Mouse (Mus musculus) embryonic facial prominence, embryonic 11.5 days (tissue): ENCODE measurements around the gene Col18a1. TPM values are rescaled to one million over a fixed set of nuclear protein-coding genes. Genes with fewer than 3 reads are reported as not detected.
A peak's percentile ranks its signal among the peaks of the same experiment; 100 is the strongest.

Experiments
- ATAC-seq: fragments of 200-750 bp; cut with Nextera tagmentation; replicated peaks from 2 replicates; pipeline ENCODE4 v1.8.0; 2017; ENCODE audit warnings: low read depth; ENCODE audit not compliant: insufficient number of reproducible peaks, low FRiP score, low TSS enrichment
- DNase-seq: peaks from one replicate; pipeline ENCODE4 v3.0.0-alpha.2; 2015; ENCODE audit warnings: low spot score
- H3K27ac ChIP-seq: fragments of 300-500 bp; sonication (generic); replicated peaks from 2 replicates; pipeline ENCODE4 v1.5.1; 2014; ENCODE audit warnings: mild to moderate bottlenecking, low read depth, low read length, control low read depth
- H3K27me3 ChIP-seq: fragments of 300-500 bp; sonication (generic); 2 replicates; pipeline ENCODE4 v1.6.1; 2014; ENCODE audit warnings: mild to moderate bottlenecking, low read length, moderate library complexity, mixed read lengths; ENCODE audit not compliant: control insufficient read depth, insufficient read depth
- H3K36me3 ChIP-seq: fragments of 300-500 bp; sonication (generic); replicated peaks from 2 replicates; pipeline ENCODE4 v1.6.1; 2014; ENCODE audit warnings: low read depth, mild to moderate bottlenecking, low read length, moderate library complexity, mixed read lengths; ENCODE audit not compliant: control insufficient read depth, insufficient read depth
- H3K4me1 ChIP-seq: fragments of 300-500 bp; sonication (generic); 2 replicates; pipeline ENCODE4 v1.6.1; 2014; ENCODE audit warnings: low read length, mixed read lengths; ENCODE audit not compliant: control insufficient read depth, insufficient read depth
- H3K4me2 ChIP-seq: fragments of 300-500 bp; sonication (generic); 2 replicates; pipeline ENCODE4 v1.6.1; 2014; ENCODE audit warnings: low read depth, mild to moderate bottlenecking, control low read depth, low read length, moderate library complexity
- H3K4me3 ChIP-seq: fragments of 300-500 bp; sonication (generic); 2 replicates; pipeline ENCODE4 v1.5.1; 2014; ENCODE audit warnings: low read depth, low read length, control low read depth
- H3K9ac ChIP-seq: fragments of 300-500 bp; sonication (generic); replicated peaks from 2 replicates; pipeline ENCODE4 v1.6.1; 2014; ENCODE audit warnings: mild to moderate bottlenecking, control low read depth, low read length
- H3K9me3 ChIP-seq: fragments of 300-500 bp; sonication (generic); replicated peaks from 2 replicates; pipeline ENCODE4 v1.6.1; 2016; ENCODE audit warnings: mild to moderate bottlenecking, low read length, inconsistent platforms, mixed read lengths; ENCODE audit not compliant: control insufficient read depth
- WGBS: fragments of 180-500 bp; shearing (Covaris S2); extraction: QIAGEN DNeasy Blood & Tissue Kit; methylation state at CpG from one replicate; pipeline ENCODE4 v1.1.7; 2014; 5-methylcytosine and 5-hydroxymethylcytosine counted together
- polyA plus RNA-seq: library from polyadenylated mRNA; unstranded; fragments of >200 nt; fragmentation: Nextera tagmentation; extraction: Ambion mirVana; gene quantifications from 2 replicates; pipeline ENCODE4 v1.2.1, GENCODE M21; 2014

Col18a1 gene
- polyA plus RNA-seq, result 55.5 and 57.5 TPM in 2 replicates

GRCm38 (mm10) chr10:77165963-77166717 is at the start of gene Col18a1:
Gene Col18a1, minus strand, starts transcription at chr10:77166548.
- ATAC-seq, result peak; percentile 83
- Histone ChIP-seq H3K27ac (peak within 1 kb of the TSS; percentile 67), H3K4me2 (peak within 1 kb of the TSS; percentile 94), H3K4me3 (peak within 1 kb of the TSS; percentile 55), H3K4me1 (peaks cover 4% of the 10 kb centered on the region), H3K9ac (peak within 1 kb of the TSS; percentile 69), H3K36me3 (no peaks in the 10 kb centered on the region), H3K27me3 (no peaks in the 10 kb centered on the region), H3K9me3 (no peaks in the 10 kb centered on the region)
- WGBS, result under 1% methylated on average over 42 of the region's 42 CpGs
- DNase-seq, result peak; percentile 82

DNA sequence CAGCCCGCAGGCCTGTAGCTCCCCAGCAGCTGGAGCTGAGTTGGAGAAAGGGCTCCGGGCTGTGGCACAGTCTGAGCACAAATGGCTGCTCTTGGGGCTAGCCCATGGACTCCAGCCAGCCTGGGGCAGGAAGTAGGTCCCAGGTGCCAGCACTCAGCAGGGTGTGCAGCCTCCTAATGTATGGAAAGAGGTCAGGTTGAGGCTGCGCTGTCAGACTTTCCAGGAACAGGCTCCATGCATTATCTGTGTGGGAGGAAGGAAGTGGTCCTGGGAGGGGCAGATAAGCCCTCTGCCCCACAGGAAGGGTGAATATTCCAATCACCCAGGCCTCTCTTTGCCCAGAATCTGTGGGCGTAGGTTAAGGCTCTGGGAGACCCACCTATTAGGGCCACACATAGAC is 49.3 kb upstream of the Col18a1 start:
- DNase-seq, result no peak
- Histone ChIP-seq H3K9me3 (no peaks in the 10 kb centered on the region), H3K36me3 (no peaks in the 10 kb centered on the region), H3K27me3 (no peaks in the 10 kb centered on the region), H3K4me3 (no peak overlapping the region), H3K4me2 (no peak overlapping the region), H3K27ac (0 out of 2 replicates have a peak overlapping the region, but pooled peaks have one; percentile 22), H3K4me1 (no peaks in the 10 kb centered on the region), H3K9ac (peak overlapping the region; percentile 5; the same call in 1 of the 2 replicates)
- WGBS, result 68% methylated on average over 4 of the region's 4 CpGs
- no peak for ATAC-seq

DNA sequence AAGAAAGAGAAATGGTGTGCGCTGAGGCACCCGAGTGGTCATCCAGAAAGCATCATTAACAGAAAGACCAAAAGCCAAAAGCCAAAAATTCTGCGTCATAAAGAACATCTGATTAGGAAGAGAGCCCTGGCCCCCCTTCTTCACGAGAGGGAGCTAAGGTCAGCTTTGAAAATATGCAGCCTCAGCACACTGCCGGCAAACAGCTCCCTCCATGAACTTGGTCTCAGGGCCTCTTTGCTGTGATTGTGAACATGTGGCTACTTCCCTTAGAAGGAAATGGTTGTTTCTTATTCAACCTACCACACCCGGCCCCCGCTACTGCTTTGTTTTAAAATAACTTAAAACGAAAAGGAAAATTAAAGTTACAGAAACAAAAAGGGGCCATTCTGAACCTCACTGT is 48.2 kb upstream of the Col18a1 start:
- H3K36me3 ChIP-seq, result no peaks in the 10 kb centered on the region
- no peak for ATAC-seq
- no peak overlapping the region for H3K27ac ChIP-seq
- no peak overlapping the region for H3K4me2 ChIP-seq
- no peak for DNase-seq
- 54% methylated on average over 8 of the region's 8 CpGs for WGBS
- H3K9me3 ChIP-seq, result no peaks in the 10 kb centered on the region
- H3K27me3 ChIP-seq, result no peaks in the 10 kb centered on the region
- H3K4me1 ChIP-seq, result no peaks in the 10 kb centered on the region
- H3K4me3 ChIP-seq, result no peak overlapping the region
- no peak overlapping the region for H3K9ac ChIP-seq

DNA sequence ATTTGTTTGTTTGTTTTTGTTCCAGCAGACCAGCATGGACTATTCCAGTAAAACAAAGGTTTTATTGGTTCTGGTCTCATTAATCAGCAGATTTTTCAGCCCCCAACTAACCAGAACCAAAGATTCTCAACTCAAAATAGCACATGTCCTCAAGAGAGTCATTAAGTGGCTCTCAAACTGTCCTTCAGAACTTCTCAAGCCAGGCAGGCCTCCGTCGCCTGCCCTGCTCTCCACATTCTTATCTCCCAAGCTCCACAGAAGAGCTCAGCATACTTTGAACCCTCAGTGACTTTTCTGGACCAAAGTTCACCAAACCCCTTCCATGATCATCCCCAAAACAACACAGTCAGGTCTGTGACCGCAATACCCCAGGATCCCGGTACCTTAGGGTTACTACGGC is 47.1 kb upstream of the Col18a1 start:
- no peaks in the 10 kb centered on the region for H3K4me1 ChIP-seq

DNA sequence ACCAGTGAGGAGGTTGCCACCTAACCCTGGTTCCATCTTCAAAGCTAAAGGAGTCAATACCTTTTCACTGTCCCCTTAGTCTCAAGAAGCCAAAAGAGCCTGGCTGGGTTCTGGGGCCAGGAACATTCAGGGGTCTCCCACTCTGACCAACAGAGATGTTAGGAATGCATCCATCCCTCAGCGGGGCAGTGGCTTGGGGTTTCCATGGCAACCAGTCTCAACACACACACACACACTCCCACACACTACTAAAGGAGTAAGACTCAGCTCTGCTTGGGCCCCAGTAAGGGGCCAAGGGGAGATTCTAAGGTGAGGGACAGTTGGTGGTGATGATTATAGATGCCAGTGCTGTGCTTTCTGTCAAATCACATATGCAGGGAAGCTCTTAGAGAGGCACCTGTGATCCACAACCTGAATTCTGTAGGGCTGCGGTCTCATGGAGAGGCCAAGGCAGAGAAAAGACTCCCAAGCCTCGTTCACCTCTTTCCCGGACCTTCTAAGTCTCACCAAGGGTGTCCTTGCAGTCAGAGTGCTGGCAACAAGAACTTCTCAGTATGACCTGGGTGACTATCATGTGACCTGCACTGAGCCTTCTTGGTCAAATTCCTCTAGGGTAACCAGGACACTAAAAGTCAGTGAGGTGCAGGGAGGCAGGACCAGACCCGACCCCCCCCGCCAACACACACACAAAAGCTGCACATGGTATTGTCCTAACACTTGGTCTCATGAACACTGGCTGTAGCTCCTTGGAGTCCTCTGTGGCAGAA is 46.2 kb upstream of the Col18a1 start:
- no peaks in the 10 kb centered on the region for H3K27me3 ChIP-seq
- H3K36me3 ChIP-seq, result no peaks in the 10 kb centered on the region
- ATAC-seq (no peak), DNase-seq (no peak)
- no peaks in the 10 kb centered on the region for H3K4me1 ChIP-seq
- H3K27ac ChIP-seq, result no peak overlapping the region
- no peak overlapping the region for H3K4me3 ChIP-seq
- H3K9ac ChIP-seq, result no peak overlapping the region
- H3K9me3 ChIP-seq, result no peaks in the 10 kb centered on the region
- 80% methylated on average over 6 of the region's 6 CpGs for WGBS
- no peak overlapping the region for H3K4me2 ChIP-seq

More for the DNA sequence above, 47.1 kb upstream of the Col18a1 start:
- no peak for DNase-seq
- Histone ChIP-seq H3K9me3 (no peaks in the 10 kb centered on the region), H3K4me3 (no peak overlapping the region), H3K27ac (no peak overlapping the region), H3K36me3 (no peaks in the 10 kb centered on the region), H3K9ac (no peak overlapping the region), H3K4me2 (no peak overlapping the region), H3K27me3 (no peaks in the 10 kb centered on the region)
- no peak for ATAC-seq
- WGBS, result 94% methylated on average over 5 of the region's 5 CpGs

DNA sequence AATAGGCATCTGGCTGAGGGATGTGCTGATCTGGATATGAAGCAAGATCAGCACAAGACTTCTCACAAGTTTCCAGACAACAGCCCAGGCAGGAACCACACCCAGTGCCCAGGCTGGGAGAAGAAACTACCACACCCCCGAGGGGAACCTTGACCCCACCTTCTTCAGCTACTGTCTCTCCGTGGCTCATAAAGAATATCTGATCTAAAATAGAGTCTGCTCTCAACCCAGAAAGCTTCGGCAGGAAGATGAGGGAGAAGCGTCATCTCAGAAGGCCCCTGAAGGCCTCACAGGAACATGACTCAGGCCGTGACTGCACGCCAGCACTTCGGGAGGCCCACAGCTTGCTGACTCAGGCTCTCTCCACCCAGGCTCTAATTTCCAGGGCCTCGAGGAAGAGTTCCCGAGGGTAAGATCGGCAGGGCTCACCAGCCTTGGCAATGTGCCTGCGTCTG is 44.8 kb upstream of the Col18a1 start:
- 73% methylated on average over 11 of the region's 11 CpGs for WGBS
- DNase-seq (no peak), ATAC-seq (no peak)
- Histone ChIP-seq H3K27me3 (no peaks in the 10 kb centered on the region), H3K27ac (no peak overlapping the region; the same call in 1 of the 2 replicates), H3K4me2 (no peak overlapping the region), H3K4me3 (no peak overlapping the region), H3K36me3 (no peaks in the 10 kb centered on the region), H3K9ac (no peak overlapping the region), H3K9me3 (no peaks in the 10 kb centered on the region), H3K4me1 (no peaks in the 10 kb centered on the region)

DNA sequence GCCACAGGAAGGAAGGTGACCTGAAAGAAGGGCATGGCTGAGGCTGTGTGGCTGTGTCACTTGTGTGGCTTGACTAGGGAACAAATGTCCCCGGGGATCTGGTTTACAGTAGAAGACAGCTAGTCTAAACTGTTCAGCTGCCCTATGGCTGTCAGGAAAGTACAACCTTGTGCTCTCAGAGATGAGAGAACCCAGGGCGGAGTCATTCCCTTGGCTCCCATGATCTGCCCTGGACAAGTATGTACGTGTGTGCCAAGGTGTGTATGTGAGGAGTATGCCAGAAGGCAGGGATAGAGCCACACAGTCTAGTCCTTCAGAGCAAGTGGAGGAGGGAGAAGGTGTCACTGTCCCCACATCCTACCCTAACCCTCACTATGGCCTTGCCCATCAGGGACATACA is 44.3 kb upstream of the Col18a1 start:
- ATAC-seq, result no peak
- Histone ChIP-seq H3K4me2 (no peak overlapping the region), H3K9me3 (no peaks in the 10 kb centered on the region), H3K27me3 (no peaks in the 10 kb centered on the region), H3K4me3 (no peak overlapping the region), H3K4me1 (no peaks in the 10 kb centered on the region), H3K9ac (no peak overlapping the region), H3K27ac (no peak overlapping the region), H3K36me3 (no peaks in the 10 kb centered on the region)
- no peak for DNase-seq
- WGBS, result 90% methylated on average over 3 of the region's 3 CpGs

DNA sequence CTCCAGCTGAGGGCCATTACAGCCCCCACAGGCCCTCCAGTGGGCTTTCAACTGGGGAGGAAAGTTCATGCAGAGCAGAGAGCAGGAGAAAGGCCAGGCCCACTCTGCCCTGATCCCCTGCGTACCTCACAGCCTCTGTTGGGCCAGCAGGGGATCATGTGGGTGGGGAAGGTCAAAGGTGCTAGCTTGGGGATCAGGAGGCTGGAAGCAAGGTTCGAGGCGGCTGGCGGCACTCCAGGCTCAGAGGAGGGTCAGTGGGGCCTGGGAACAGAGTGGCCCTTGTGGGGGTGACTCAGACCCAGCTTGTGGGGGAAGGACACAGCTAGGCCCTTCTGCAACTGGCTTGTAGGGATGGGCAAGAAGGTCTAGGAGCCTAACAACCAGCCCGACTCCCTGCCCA is 42.9 kb upstream of the Col18a1 start:
- 46% methylated on average over 5 of the region's 5 CpGs for WGBS
- H3K27ac ChIP-seq, result no peak overlapping the region
- no peaks in the 10 kb centered on the region for H3K36me3 ChIP-seq

More for the DNA sequence above, 42.9 kb upstream of the Col18a1 start:
- no peaks in the 10 kb centered on the region for H3K9me3 ChIP-seq
- H3K4me2 ChIP-seq, result no peak overlapping the region
- no peak overlapping the region for H3K9ac ChIP-seq
- no peaks in the 10 kb centered on the region for H3K27me3 ChIP-seq
- H3K4me1 ChIP-seq, result no peaks in the 10 kb centered on the region
- DNase-seq, result no peak
- ATAC-seq, result no peak
- no peak overlapping the region for H3K4me3 ChIP-seq
